Mouse (Mus musculus) CH12.LX (cell line): ENCODE results near the gene Trove2.

Experiments used
- POLR2A ChIP-seq: IDR thresholded peaks from 2 replicates; pipeline ENCODE4 v1.6.1; 2011; ENCODE audit warnings: low read depth, mild to moderate bottlenecking, improper control_type of control experiment, low read length
- TCF12 ChIP-seq: IDR thresholded peaks from 2 replicates; pipeline ENCODE4 v1.6.1; 2014; ENCODE audit warnings: low read depth, mild to moderate bottlenecking, inconsistent platforms, low read length, improper control_type of control experiment

DNA sequence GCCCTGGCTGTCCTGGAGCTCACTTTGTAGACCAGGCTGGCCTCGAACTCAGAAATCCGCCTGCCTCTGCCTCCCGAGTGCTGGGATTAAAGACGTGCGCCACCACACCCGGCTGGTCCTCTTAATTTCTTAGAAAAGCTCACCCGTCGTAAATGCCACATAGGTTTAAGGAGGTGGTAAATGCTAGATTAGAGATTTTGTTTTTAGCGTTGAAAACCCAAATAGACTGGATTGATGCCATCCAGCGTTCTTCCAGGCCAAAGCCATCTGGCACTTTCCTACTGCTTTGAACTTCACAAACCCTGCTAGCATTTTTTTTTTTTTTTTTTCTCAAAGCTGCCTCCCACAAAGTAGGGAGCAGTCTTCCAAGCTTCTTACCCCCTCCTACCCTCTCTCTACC is 36.3 kb downstream of the Trove2 start:
- TF ChIP-seq POLR2A, result no peak
- no peak for TF ChIP-seq TCF12
